Mouse (Mus musculus): ENCODE measurements around the gene Klhdc1. TPM values are rescaled to one million over a fixed set of nuclear protein-coding genes. Genes with fewer than 3 reads are reported as not detected.

The Klhdc1 gene
- total and polyA plus RNA-seq, 3 experiments: 6.4 to 8.2 (median 7.2) TPM

DNA sequence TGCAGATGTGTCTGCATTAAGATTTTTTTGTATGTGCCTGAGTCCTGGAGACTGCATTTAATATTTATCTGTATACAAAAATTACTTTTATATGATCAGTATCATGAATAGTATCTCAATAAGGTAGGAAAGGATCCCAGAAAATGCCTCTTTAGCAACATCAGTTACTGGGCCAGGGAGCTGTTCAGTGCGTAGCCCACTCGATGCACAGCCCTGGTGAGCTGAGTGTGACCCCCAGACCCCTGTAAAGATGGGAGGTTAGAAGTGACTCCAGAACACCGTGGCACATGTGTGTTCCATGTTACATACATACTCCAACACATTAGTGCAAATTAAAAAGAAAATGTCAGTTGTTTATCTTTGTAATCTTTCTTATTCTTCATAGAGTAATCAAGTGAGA, 58.9 kb downstream of the Klhdc1 start:
- H3K36me3 ChIP-seq (replicated peaks in 1 of 2; ENCODE audit: control insufficient read depth in 1 of 2, insufficient read depth in 1 of 2, low read length in 1 of 2): peaks cover 28 to 57% of the 10 kb centered on the region in 2 experiments
- H3K4me3 ChIP-seq (replicated peaks in 1 of 3; ENCODE audit: low read depth in 2 of 3, low read length in 2 of 3, poor library complexity in 1 of 3): no peak overlapping the region
- no peak overlapping the region for H3K27ac ChIP-seq (ENCODE audit: insufficient read depth, low read depth)
- peaks cover 23% of the 10 kb centered on the region for H3K79me2 ChIP-seq (replicated peaks; ENCODE audit: control insufficient read depth, extremely low read depth, insufficient read depth, poor library complexity, severe bottlenecking)
- no peaks in the 10 kb centered on the region for H3K27me3 ChIP-seq (replicated peaks)
- H3K9ac ChIP-seq (ENCODE audit: insufficient read depth, low read depth): no peak overlapping the region
- H3K4me1 ChIP-seq (ENCODE audit: control insufficient read depth in 1 of 2, insufficient read depth in 2 of 2): peaks cover 6 to 32% of the 10 kb centered on the region in 2 experiments
- DNase-seq (ENCODE audit: extremely low read depth): no peak
- TF ChIP-seq E2F4 (IDR thresholded peaks at IDR 0.05; ENCODE audit: insufficient replicate concordance, low read depth, low read length) (no peak), ELF1 (IDR thresholded peaks at IDR 0.05; ENCODE audit: low read depth, low read length) (no peak), MEF2A (IDR thresholded peaks at IDR 0.05; ENCODE audit: borderline replicate concordance, low read depth, low read length) (no peak), ZC3H11A (IDR thresholded peaks at IDR 0.05; ENCODE audit: low read depth, low read length) (no peak), ZNF384 (IDR thresholded peaks at IDR 0.05; ENCODE audit: low read depth, low read length) (no peak), UBTF (IDR thresholded peaks at IDR 0.05; ENCODE audit: low read depth, low read length) (no peak)
- dilution Hi-C loops (cut with MboI; ENCODE audit: extremely low pct_ligation_motif_present, extremely low pct_unique_long_range_greater_than_20kb, low sequenced_read_pairs): no loop called here
- H3K9me3 ChIP-seq (replicated peaks; ENCODE audit: low read length): no peaks in the 10 kb centered on the region
- H3K4me2 ChIP-seq (ENCODE audit: insufficient read depth, low read depth, poor library complexity, severe bottlenecking): no peak overlapping the region
- in situ Hi-C loops (cut with MboI; ENCODE audit: low pct_ligation_motif_present, low pct_unique_long_range_greater_than_20kb, low sequenced_read_pairs): loop anchor here (5.0 kb wide), 1 partner anchor 78 kb away; no protein-coding TSS in a partner anchor

DNA sequence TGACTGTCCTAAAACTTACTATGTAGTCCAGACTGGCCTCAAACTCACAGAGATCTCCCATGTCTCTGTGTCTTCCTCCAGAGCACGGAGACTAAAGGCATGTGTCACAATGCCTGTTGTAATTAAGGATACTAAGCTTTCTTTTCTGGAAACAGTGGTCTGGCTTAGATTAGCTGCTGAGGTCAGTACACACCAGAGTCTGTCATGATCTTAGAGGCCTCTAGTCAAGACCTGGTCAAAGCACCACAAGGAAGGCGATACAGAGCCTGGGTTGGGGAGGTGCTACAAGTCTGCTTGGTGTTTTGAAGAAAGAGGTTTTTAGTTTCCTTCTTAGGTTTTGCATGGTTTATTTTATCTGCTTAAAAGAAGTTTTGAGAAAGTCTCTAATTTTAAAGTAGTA, 59.4 kb downstream of the Klhdc1 start:
- dilution Hi-C loops (cut with MboI; ENCODE audit: extremely low pct_ligation_motif_present, extremely low pct_unique_long_range_greater_than_20kb, low sequenced_read_pairs) (no loop called here), in situ Hi-C loops (cut with MboI; ENCODE audit: low pct_ligation_motif_present, low pct_unique_long_range_greater_than_20kb, low sequenced_read_pairs) (no loop called here)
- Histone ChIP-seq H3K36me3 (replicated peaks in 1 of 2; ENCODE audit: control insufficient read depth in 1 of 2, insufficient read depth in 1 of 2, low read length in 1 of 2) (peaks cover 33 to 63% of the 10 kb centered on the region in 2 experiments), H3K27me3 (replicated peaks) (no peaks in the 10 kb centered on the region), H3K79me2 (replicated peaks; ENCODE audit: control insufficient read depth, extremely low read depth, insufficient read depth, poor library complexity, severe bottlenecking) (peaks cover 23% of the 10 kb centered on the region), H3K4me2 (ENCODE audit: insufficient read depth, low read depth, poor library complexity, severe bottlenecking) (no peak overlapping the region), H3K9me3 (replicated peaks; ENCODE audit: low read length) (no peaks in the 10 kb centered on the region), H3K9ac (ENCODE audit: insufficient read depth, low read depth) (no peak overlapping the region), H3K4me1 (ENCODE audit: control insufficient read depth in 1 of 2, insufficient read depth in 2 of 2) (peaks cover 5 to 26% of the 10 kb centered on the region in 2 experiments), H3K4me3 (replicated peaks in 1 of 3; ENCODE audit: low read depth in 2 of 3, low read length in 2 of 3, poor library complexity in 1 of 3) (no peak overlapping the region), H3K27ac (ENCODE audit: insufficient read depth, low read depth) (no peak overlapping the region)
- TF ChIP-seq JUND (conservative IDR thresholded peaks at IDR 0.05; ENCODE audit: low read depth, low read length) (no peak), POLR2A (IDR thresholded peaks at IDR 0.05; ENCODE audit: low read depth, low read length) (no peak), KAT2A (IDR thresholded peaks at IDR 0.05; ENCODE audit: insufficient replicate concordance, low read length) (no peak), RAD21 (IDR thresholded peaks at IDR 0.05; ENCODE audit: low read depth, low read length) (no peak), ZMIZ1 (IDR thresholded peaks at IDR 0.05; ENCODE audit: low read depth, low read length) (no peak)
- no peak for DNase-seq (ENCODE audit: extremely low read depth)

DNA sequence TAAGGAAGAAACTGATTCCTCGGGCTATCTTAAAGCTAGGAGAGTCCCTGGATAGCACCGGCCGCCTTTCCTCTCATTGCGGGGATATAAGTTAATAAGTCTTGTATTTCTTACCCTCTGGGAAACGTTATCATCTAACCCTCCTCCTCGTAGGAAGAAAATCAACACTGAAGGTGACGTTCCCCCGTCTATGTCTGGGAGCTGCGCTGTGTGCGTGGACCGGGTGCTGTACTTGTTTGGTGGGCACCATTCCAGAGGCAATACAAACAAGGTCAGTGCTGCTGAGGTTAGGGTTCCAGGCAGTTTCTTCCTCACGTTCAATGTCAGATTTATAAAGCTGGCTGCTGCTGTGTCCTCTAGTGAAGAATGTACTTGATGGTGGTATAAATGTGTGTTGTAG, 61.2 kb downstream of the Klhdc1 start:
- Histone ChIP-seq H3K79me2 (replicated peaks; ENCODE audit: control insufficient read depth, extremely low read depth, insufficient read depth, poor library complexity, severe bottlenecking) (peaks cover 20% of the 10 kb centered on the region), H3K4me1 (ENCODE audit: control insufficient read depth in 1 of 2, insufficient read depth in 2 of 2) (peaks cover 0 to 20% of the 10 kb centered on the region in 2 experiments; a peak in 2 of 4 replicates), H3K27me3 (replicated peaks) (no peaks in the 10 kb centered on the region), H3K9ac (ENCODE audit: insufficient read depth, low read depth) (no peak overlapping the region), H3K9me3 (replicated peaks; ENCODE audit: low read length) (no peaks in the 10 kb centered on the region), H3K36me3 (replicated peaks in 1 of 2; ENCODE audit: control insufficient read depth in 1 of 2, insufficient read depth in 1 of 2, low read length in 1 of 2) (peaks cover 48 to 81% of the 10 kb centered on the region in 2 experiments), H3K4me3 (replicated peaks in 1 of 3; ENCODE audit: low read depth in 2 of 3, low read length in 2 of 3, poor library complexity in 1 of 3) (no peak overlapping the region), H3K27ac (ENCODE audit: insufficient read depth, low read depth) (no peak overlapping the region), H3K4me2 (ENCODE audit: insufficient read depth, low read depth, poor library complexity, severe bottlenecking) (no peak overlapping the region)
- dilution Hi-C loops (cut with MboI; ENCODE audit: extremely low pct_ligation_motif_present, extremely low pct_unique_long_range_greater_than_20kb, low sequenced_read_pairs): no loop called here
- in situ Hi-C loops (cut with MboI; ENCODE audit: low pct_ligation_motif_present, low pct_unique_long_range_greater_than_20kb, low sequenced_read_pairs): no loop called here
- TF ChIP-seq CTCF (conservative IDR thresholded peaks at IDR 0.05 in 1 of 2, IDR thresholded peaks at IDR 0.05 in 1 of 2; ENCODE audit: low read depth in 2 of 2, low read length in 2 of 2): no peak
- no peak for TF ChIP-seq ZKSCAN1 (IDR thresholded peaks at IDR 0.05; ENCODE audit: borderline replicate concordance, low read depth, low read length)
- no peak for TF ChIP-seq USF1 (IDR thresholded peaks at IDR 0.05; ENCODE audit: low read depth, low read length)
- no peak for TF ChIP-seq IRF4 (IDR thresholded peaks at IDR 0.05; ENCODE audit: low read depth, low read length)
- no peak for TF ChIP-seq UBTF (IDR thresholded peaks at IDR 0.05; ENCODE audit: low read depth, low read length)
- TF ChIP-seq HCFC1 (IDR thresholded peaks at IDR 0.05; ENCODE audit: low read depth, low read length): no peak
- no peak for TF ChIP-seq MAFK (IDR thresholded peaks at IDR 0.05; ENCODE audit: insufficient replicate concordance, low read length)
- no peak for TF ChIP-seq MAX (IDR thresholded peaks at IDR 0.05; ENCODE audit: low read length)
- no peak for TF ChIP-seq ELF1 (IDR thresholded peaks at IDR 0.05; ENCODE audit: low read depth, low read length)
- TF ChIP-seq EP300 (IDR thresholded peaks at IDR 0.05; ENCODE audit: low read length): no peak
- TF ChIP-seq MEF2A (IDR thresholded peaks at IDR 0.05; ENCODE audit: borderline replicate concordance, low read depth, low read length): no peak
- TF ChIP-seq CHD1 (IDR thresholded peaks at IDR 0.05; ENCODE audit: low read depth, low read length): no peak
- no peak for TF ChIP-seq E2F4 (IDR thresholded peaks at IDR 0.05; ENCODE audit: insufficient replicate concordance, low read depth, low read length)
- no peak for TF ChIP-seq GABPA (IDR thresholded peaks at IDR 0.05; ENCODE audit: insufficient replicate concordance, low read depth, low read length)
- no peak for TF ChIP-seq POLR2A (IDR thresholded peaks at IDR 0.05; ENCODE audit: low read depth, low read length)
- TF ChIP-seq CHD2 (IDR thresholded peaks at IDR 0.05; ENCODE audit: low read length): no peak
- DNase-seq (ENCODE audit: extremely low read depth): no peak
